Mouse (Mus musculus) gonadal fat pad, adult 2 months (tissue): Measurements from ENCODE around the gene Yes1. TPM values are rescaled to one million over a fixed set of nuclear protein-coding genes. Genes with fewer than 3 reads are reported as not detected.
"Not testable (repeated sequence)": the region's sequence is repeated elsewhere in the genome, so short reads cannot be mapped to it uniquely, and the experiment has no call there.

ENCODE experiments used
- DNase-seq: peaks from one replicate; pipeline ENCODE4 v3.0.0-alpha.2; 2012; ENCODE audit warnings: low read depth
- polyA plus RNA-seq: library from polyadenylated mRNA; depleted of rRNA; stranded (reverse); fragments of >200 nt; gene quantifications from 2 replicates; pipeline ENCODE4 v1.2.3, GENCODE M21; 2012; rRNA removed

Yes1 gene
- 2.3 and 2.9 TPM in 2 replicates for polyA plus RNA-seq

DNA sequence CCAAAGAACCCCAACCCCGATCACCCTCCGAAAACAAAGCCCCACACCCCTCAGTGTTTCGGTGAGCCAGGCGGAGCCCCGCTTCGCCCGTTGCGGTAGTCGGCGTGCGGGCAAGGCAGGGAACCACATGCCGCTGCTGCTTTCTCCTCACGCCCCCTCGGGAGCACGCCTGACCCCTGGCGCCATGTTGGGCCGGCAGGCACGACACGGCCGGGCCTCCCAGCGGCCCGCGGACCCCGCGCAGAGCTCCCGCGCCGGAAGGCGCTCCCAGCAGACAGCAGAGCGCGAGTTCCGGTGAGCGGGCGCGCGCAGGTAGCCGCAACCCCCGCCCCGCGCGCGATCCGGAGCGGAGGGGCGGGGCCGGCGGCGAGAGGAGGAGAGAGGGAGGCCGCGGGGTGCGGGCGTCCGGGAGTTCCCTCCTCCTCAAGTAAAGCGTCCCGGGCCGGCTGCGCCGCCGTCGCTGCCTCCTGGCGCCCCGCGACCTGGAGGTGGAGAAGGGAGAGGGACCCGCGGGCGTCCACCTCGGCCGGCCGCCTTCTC lies at the start of gene Yes1:
TSS of gene Yes1 (plus strand) at position 371 of the 540 bp plus-strand sequence.
- DNase-seq = no peak

DNA sequence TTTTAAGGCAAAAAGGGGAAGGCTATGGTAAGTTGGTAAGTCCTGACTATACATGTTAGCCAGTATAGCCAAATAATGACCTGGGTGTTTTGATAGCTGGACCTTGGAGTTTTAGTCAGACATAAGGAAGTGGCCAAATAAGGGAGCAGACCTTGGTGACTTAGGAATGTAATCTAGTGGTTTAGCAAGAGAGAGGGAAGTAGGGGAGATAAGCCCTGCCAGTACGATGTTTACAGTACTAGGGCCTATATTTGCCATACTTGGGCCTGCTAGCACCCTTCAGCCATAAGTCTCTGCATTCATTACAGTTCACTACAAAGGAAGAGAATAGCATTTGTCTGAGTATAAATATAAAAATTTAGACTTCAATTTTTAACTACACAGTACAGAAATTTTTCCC lies 46.3 kb upstream of the Yes1 start:
- no peak for DNase-seq

DNA sequence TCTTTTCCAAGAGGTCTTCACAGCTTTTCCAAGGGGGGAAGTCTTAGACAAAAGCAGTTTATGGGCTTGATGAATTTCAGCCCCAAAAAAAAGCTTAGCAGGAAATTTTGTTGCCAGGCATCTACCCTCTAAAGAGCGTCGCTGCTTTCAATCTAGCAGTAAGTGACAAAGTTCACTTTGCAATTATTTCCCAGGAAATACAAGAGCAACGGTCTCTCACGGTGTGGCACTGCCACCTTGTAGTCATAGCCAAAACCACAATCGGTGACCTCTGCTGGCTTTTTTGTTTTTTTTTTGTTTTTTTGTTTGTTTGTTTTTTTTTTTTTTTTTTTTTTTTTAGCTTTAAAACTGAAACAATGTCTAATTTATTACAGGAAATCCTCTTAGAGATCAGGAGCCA lies 39.2 kb upstream of the Yes1 start:
- DNase-seq = no peak

GRCm38 (mm10) chr5:32588136-32588535 lies 22.8 kb upstream of the Yes1 start:
- no peak for DNase-seq

- DNase-seq = no peak
These were observed 17.2 kb upstream of the Yes1 start for GRCm38 (mm10) chr5:32593793-32594192.

GRCm38 (mm10) chr5:32594358-32594757 lies 16.6 kb upstream of the Yes1 start:
- no peak for DNase-seq

GRCm38 (mm10) chr5:32605911-32606310 lies 5.1 kb upstream of the Yes1 start:
- no peak for DNase-seq

DNA sequence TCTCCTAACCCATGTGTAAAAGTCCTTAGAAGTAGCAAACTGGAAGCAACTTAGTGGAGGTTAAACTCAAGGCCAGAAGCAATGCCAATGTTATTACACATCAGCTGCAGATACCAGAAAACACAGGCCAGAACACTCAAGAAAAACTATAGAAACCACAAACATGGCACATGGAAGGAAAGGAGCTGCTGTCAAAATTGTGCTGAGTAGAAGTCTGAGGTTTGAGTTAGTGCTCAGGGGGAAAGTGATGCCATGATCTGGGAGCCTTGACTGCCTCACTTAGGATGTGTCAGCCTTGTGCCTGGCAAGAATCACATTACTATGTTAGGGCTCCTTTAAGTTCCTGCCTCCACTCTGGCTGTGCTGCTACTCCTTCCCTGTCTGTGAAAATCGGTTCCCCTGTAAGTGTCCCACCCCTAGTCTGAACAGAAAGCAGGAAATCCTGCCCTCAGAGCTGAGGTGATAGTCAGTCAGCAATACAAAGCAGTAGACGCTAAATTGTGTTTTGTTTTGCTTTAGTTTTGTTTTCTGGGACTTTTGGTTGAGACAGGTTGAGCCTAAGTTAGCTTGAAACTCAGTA lies 3.1 kb upstream of the Yes1 start:
- no peak for DNase-seq

DNA sequence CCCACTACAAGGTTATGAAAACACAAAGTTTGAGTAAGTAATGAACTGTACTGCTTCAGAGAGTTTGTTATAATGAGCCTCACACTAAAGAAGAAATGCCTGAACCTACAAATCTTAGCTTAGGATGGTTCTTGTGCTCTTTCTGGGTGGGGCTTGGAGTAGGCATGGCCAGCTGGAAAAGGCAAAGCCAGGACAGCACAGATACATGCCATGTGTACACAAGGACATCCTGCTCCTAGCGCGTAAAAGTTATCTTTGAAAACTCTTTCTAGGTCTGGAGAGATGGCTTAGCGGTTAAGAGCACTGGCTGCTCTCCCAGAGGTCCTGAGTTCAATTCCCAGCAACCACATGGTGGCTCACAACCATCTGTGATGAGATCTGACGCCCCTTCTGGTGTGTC lies 2.5 kb upstream of the Yes1 start:
- DNase-seq = no peak

DNA sequence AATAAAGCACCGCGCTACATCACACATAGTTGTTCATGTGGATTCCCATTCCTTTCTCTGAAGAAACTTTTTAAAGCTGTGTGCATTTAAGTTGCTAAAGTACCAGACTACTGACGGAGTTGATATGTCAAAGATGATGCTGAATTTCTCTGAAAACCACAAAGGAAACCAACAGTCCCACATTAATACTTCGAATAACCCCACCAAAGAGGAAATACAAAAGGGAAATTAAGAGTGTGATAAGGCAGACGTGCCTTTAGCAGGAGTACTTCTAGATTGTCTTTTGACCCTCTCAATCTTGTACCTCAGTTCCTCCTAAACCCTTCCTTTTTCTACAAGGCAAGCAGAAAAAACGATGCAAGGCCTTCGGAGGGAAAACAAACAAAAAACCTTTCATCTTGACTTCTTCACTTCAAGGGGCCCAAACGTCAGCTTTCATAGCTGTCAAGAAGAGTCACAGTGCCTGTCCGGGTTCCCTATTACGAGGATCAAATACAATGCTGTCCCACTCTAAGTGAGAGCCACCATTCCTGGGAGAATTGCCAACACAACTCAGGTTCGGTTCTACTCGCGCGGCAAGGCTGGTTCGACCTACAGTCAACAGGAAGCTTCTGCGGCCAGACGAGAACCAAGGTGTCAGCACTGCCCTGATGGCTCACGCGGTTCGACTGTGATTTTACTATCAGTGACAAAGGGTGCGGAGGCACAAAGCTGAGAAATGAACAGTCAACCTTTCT lies 739 bp upstream of the Yes1 start:
- no peak for DNase-seq

- no peak for DNase-seq
These were observed 480 bp downstream of the Yes1 start for GRCm38 (mm10) chr5:32611341-32611961.

DNA sequence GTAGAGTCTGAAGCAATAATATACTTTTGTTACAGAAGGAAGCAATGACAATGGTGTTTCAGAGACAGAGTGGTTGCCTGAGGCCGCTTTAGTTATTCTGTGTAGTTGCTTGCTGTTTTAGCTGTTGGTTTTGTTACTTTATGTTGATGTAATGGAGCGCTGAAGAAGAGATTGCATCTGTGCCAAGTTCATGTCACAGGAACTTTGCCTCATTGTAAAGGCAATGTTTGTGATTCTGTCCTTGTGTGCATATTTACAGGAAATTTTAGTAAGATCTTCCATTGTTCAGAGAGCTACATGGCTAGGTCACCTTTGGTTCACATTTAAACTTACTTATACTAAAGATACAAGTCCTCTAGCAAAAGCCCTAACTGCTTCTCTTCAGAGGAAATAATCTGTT lies 3.3 kb downstream of the Yes1 start:
- DNase-seq = no peak

- no peak for DNase-seq
These were observed 3.7 kb downstream of the Yes1 start for GRCm38 (mm10) chr5:32614691-32615090.

GRCm38 (mm10) chr5:32616489-32616888 lies 5.5 kb downstream of the Yes1 start:
- DNase-seq = not testable (repeated sequence)

DNA sequence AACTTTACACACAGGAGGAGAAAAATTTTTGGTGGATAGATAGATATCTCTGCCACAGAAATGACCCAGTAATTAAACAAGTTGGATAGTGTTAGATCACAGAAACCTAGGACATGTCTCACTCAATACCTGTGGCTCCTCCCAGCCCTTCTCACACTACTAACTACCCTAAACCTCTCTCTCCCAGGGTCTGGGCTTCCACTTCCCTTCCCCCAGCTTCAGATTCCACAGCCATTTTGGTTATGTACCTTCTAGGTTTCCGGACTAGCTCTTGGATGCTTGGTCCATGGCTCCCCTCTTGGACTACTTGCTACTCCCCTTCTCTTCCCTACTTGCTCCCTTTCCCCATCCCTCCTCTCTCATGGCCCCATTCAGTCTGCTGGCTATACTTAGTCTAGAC lies 6.9 kb downstream of the Yes1 start:
- no peak for DNase-seq

DNA sequence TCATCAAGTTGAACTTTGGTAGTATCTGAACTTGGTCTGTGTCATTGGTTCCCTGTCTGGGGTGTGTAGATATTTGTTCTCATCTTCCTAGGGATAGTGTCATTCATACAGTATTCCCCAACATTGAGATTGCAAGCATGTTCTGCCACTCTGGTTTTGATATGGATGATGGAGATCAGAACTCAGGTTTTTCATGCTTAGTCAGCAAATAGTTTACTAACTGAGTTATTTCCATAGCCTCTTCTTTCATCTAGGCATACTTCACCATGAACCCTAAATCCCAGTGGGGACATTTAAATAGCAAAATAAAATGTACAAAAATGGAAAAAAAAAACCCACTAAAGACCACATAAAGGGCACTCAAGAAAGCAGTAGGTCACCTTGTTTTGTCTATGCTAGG lies 12.7 kb downstream of the Yes1 start:
- DNase-seq = no peak

DNA sequence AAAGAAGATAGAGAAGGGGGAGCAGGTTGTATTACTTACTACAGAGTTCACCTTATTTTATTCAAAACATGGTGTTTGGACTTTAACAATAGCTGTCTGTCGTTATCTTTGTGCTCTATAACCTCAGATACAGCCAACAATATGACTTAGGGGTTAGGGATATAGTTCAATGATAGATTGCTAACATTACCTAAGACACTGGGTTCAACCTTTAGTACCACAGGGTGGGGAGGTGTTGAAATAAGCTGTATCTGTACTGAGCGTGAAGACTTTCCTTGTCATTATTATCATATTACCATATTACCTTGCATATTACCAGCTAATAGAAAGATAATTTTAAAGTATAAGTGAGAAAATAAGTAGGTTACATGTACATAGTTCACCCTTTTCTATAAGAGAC lies 13.8 kb downstream of the Yes1 start:
- no peak for DNase-seq

- DNase-seq = no peak
These were observed 22.2 kb downstream of the Yes1 start for GRCm38 (mm10) chr5:32633185-32633584.

DNA sequence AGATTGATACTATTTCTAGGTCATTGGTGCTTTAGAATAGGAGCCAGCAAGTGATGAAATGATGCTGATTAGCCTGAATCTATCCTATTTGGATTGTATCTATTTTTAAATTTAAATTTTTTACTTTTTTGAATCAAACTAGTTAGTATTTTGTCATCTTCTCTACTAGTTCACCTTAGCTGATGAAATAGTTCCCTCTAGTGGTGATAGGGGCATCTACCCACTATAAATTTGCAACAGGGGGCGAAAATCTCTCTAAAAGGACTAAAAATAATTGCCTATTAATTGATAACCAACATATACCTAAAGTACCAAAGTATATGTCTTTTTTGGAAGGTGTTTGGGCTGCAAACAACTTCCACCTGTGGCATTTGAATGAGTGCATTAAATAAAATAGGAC lies 46.4 kb downstream of the Yes1 start:
- DNase-seq = no peak

- no peak for DNase-seq
These were observed 71.5 kb downstream of the Yes1 start for GRCm38 (mm10) chr5:32682475-32682874.

DNA sequence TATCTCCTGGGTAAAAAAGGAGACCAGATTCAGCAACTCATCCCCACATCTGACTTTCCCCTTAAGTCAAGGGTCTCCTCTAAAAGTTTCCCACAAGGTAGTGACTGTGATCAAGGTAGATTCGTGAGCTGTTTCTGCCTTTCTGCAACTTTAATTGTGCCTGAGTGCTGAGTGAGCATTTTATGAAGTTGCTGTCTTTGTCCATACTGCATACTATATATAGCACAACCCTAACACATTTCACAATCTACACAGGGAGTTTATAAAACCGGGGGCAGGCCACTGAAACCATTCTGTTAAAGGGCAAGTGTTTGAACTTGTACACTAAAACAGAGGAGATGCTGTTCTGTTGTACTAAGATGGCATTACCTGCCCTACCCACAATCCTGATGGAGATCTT lies 82.4 kb downstream of the Yes1 start:
- no peak for DNase-seq

DNA sequence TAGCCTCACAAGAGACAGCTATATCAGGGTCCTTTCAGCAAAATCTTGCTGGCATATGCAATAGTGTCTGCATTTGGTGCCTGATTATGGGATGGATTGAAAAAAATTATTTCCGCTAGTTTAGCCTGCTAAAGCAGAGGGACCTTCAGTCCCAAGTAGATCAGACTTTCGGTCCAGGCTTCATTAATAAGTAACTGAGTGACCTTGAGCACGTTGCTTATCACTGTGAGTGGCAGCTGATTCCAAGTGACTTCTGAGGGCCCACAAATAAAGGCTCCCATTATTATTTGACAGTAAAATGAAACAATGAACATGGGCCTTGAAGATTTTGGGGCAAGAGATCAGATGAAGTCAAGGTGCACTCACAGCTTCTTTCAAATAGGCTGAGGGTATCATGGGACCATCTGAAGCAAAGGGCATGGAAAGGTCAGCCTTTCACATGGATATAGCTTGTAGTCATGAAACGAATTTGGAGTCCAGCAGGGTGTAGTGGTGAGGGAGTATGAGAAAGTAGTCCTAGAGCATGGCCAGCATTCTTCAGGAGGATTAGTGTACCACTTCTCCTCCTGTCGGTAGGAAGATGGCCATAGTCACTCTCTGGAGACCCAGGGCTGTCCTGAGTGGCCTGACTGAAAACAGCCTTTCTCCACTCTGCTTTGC lies 86.4 kb downstream of the Yes1 start:
- no peak for DNase-seq
